8 mouse cellular contexts compared by ENCODE assay signal in genomic region chr11:87426121-87426449, GRCm38 (mm10). TPM values are rescaled to one million over a fixed set of nuclear protein-coding genes. Genes with fewer than 3 reads are reported as not detected.
DNase-seq lines count a peak whose midpoint lies in the region; ATAC-seq and TF ChIP-seq lines count a peak whose summit lies in the region.

No protein-coding gene starts in this region.

- no peaks in the 10 kb centered on the region for H3K36me3 ChIP-seq in embryonic facial prominence, embryonic 14.5 days (ENCODE audit: control insufficient read depth, insufficient read depth, low read length)
- no peaks in the 10 kb centered on the region for H3K36me3 ChIP-seq in intestine, embryonic 16.5 days (ENCODE audit: control insufficient read depth, insufficient read depth, low read length)
- no peaks in the 10 kb centered on the region for H3K36me3 ChIP-seq in neural tube, embryonic 12.5 days

- no peak for DNase-seq in layer of hippocampus, adult 2 months (ENCODE audit: low spot score in 2 of 2)
- DNase-seq in layer of hippocampus, postnatal 10 days (ENCODE audit: low spot score in 2 of 2): no peak
- DNase-seq in embryonic facial prominence, embryonic 14.5 days (ENCODE audit: low spot score): no peak
- DNase-seq in adrenal gland, postnatal 14 days: no peak
- no peak for DNase-seq in cerebellum, adult 18-20 months
- no peak for DNase-seq in embryo, embryonic 10 days (ENCODE audit: low spot score)

- peak overlapping the region; percentile 52 for H3K4me3 ChIP-seq in layer of hippocampus, adult 2 months
- H3K4me3 ChIP-seq in embryonic facial prominence, embryonic 14.5 days (ENCODE audit: low read depth, low read length): peak overlapping the region; percentile 38
- H3K4me3 ChIP-seq in intestine, embryonic 16.5 days (ENCODE audit: low read length): peak overlapping the region; percentile 41
- peak overlapping the region; percentile 31 for H3K4me3 ChIP-seq in neural tube, embryonic 12.5 days

- peak overlapping the region; percentile 51 for H3K9ac ChIP-seq in embryonic facial prominence, embryonic 14.5 days (ENCODE audit: low read depth, low read length)
- H3K9ac ChIP-seq in intestine, embryonic 16.5 days (ENCODE audit: low read depth, low read length): peak overlapping the region; percentile 53
- peak overlapping the region; percentile 45; the same call in 1 of the 2 replicates for H3K9ac ChIP-seq in neural tube, embryonic 12.5 days

- no peaks in the 10 kb centered on the region for H3K9me3 ChIP-seq in embryonic facial prominence, embryonic 14.5 days (ENCODE audit: control insufficient read depth, low read length)
- H3K9me3 ChIP-seq in intestine, embryonic 16.5 days (ENCODE audit: control insufficient read depth, low read length): no peaks in the 10 kb centered on the region
- no peaks in the 10 kb centered on the region for H3K9me3 ChIP-seq in neural tube, embryonic 12.5 days

- peak; percentile 35; the same call in 1 of the 2 replicates for ATAC-seq in embryonic facial prominence, embryonic 14.5 days (ENCODE audit: low read depth)
- ATAC-seq in intestine, embryonic 16.5 days: peak; percentile 68
- ATAC-seq in neural tube, embryonic 12.5 days (ENCODE audit: low FRiP score, low read depth): peak; percentile 56; the same call in 1 of the 2 replicates

- H3K27me3 ChIP-seq in embryonic facial prominence, embryonic 14.5 days (replicated peaks; ENCODE audit: control insufficient read depth, insufficient read depth, low read length): no peaks in the 10 kb centered on the region
- no peaks in the 10 kb centered on the region for H3K27me3 ChIP-seq in intestine, embryonic 16.5 days (replicated peaks; ENCODE audit: control insufficient read depth, insufficient read depth, low read length)
- H3K27me3 ChIP-seq in neural tube, embryonic 12.5 days (replicated peaks): no peaks in the 10 kb centered on the region

- H3K4me2 ChIP-seq in embryonic facial prominence, embryonic 14.5 days (ENCODE audit: low read depth, low read length): peak overlapping the region; percentile 58
- H3K4me2 ChIP-seq in intestine, embryonic 16.5 days (ENCODE audit: low read depth, low read length): peak overlapping the region; percentile 39
- H3K4me2 ChIP-seq in neural tube, embryonic 12.5 days (replicated peaks): peak overlapping the region; percentile 51

- no peak for TF ChIP-seq CTCF in layer of hippocampus, adult 2 months (conservative IDR thresholded peaks at IDR 0.05)

- H3K4me1 ChIP-seq in embryonic facial prominence, embryonic 14.5 days (ENCODE audit: control insufficient read depth, insufficient read depth, low read length): peaks cover 5% of the 10 kb centered on the region; the same call in 1 of the 2 replicates
- H3K4me1 ChIP-seq in intestine, embryonic 16.5 days (ENCODE audit: control insufficient read depth, insufficient read depth, low read length): peaks cover 3% of the 10 kb centered on the region; the same call in 1 of the 2 replicates
- H3K4me1 ChIP-seq in neural tube, embryonic 12.5 days: no peaks in the 10 kb centered on the region

- H3K27ac ChIP-seq in layer of hippocampus, adult 2 months: peak overlapping the region; percentile 89
- peak overlapping the region; percentile 82 for H3K27ac ChIP-seq in embryonic facial prominence, embryonic 14.5 days (replicated peaks; ENCODE audit: low read depth, low read length)
- H3K27ac ChIP-seq in intestine, embryonic 16.5 days (ENCODE audit: low read length): no peak overlapping the region
- H3K27ac ChIP-seq in neural tube, embryonic 12.5 days: no peak overlapping the region

- WGBS in embryonic facial prominence, embryonic 14.5 days: 0% methylated on average over 7 of the region's 7 CpGs
- WGBS in intestine, embryonic 16.5 days: 0% methylated on average over 7 of the region's 7 CpGs
- WGBS in neural tube, embryonic 12.5 days: under 1% methylated on average over 7 of the region's 7 CpGs

RNA-seq across cellular contexts. Expression of gene Tex14, which starts 21.2 kb away (rescaled TPM):
- total RNA-seq in layer of hippocampus, adult 2 months (2021): under 1 TPM; 0.20 to 0.26 TPM
- under 1 TPM; 0.22 to 0.48 TPM for total RNA-seq in layer of hippocampus, postnatal 10 days (2021)
- polyA plus RNA-seq in embryonic facial prominence, embryonic 14.5 days (2014; fragmentation: Nextera tagmentation; extraction: Ambion mirVana): 4.8 and 5.6 TPM in 2 replicates
- 0.53 and 0.70 TPM in 2 replicates for polyA plus RNA-seq in intestine, embryonic 16.5 days (2015; fragmentation: Nextera tagmentation; extraction: Ambion mirVana)
- polyA plus RNA-seq in neural tube, embryonic 12.5 days (2016; fragmentation: Nextera tagmentation; extraction: Ambion mirVana): 0.64 and 1.0 TPM in 2 replicates
- total RNA-seq in adrenal gland, postnatal 14 days (2021): 0.53 and 0.67 TPM in 2 replicates

RNA-seq across cellular contexts. Expression of gene Rad51c, which starts 21.3 kb away (rescaled TPM):
- total RNA-seq in layer of hippocampus, adult 2 months (2021): 1 to 10 TPM; 4.0 to 4.2 TPM
- 1 to 10 TPM; 4.1 to 4.7 TPM for total RNA-seq in layer of hippocampus, postnatal 10 days (2021)
- 5.2 and 7.2 TPM in 2 replicates for polyA plus RNA-seq in embryonic facial prominence, embryonic 14.5 days (2014; fragmentation: Nextera tagmentation; extraction: Ambion mirVana)
- polyA plus RNA-seq in intestine, embryonic 16.5 days (2015; fragmentation: Nextera tagmentation; extraction: Ambion mirVana): 4.7 and 5.3 TPM in 2 replicates
- 9.0 and 10.5 TPM in 2 replicates for polyA plus RNA-seq in neural tube, embryonic 12.5 days (2016; fragmentation: Nextera tagmentation; extraction: Ambion mirVana)
- total RNA-seq in adrenal gland, postnatal 14 days (2021): 2.9 and 3.6 TPM in 2 replicates

Comparison
In these comparisons a context has a peak if more than half of its experiments do, and no peak if none do; other contexts are left out.
1. H3K27ac ChIP-seq: peak in layer of hippocampus, adult 2 months (single experiment) and embryonic facial prominence, embryonic 14.5 days (single experiment); none in intestine, embryonic 16.5 days (single experiment) and neural tube, embryonic 12.5 days (single experiment).
2. Peak in every context shown above with its lines, with median percentiles within 50 percentile points of each other: H3K4me3 ChIP-seq, ATAC-seq, H3K4me2 ChIP-seq and H3K9ac ChIP-seq.